Mouse (Mus musculus): ENCODE results near the gene Ces2b. TPM values are rescaled to one million over a fixed set of nuclear protein-coding genes. Genes with fewer than 3 reads are reported as not detected.

Gene Ces2b
- polyA plus RNA-seq (2014; fragmentation: Illumina TruSeq; extraction: RNeasy Lipid Tissue Mini Kit (QIAGEN cat#74804); ENCODE audit: low read depth, low replicate concordance) = 13.6 TPM

DNA sequence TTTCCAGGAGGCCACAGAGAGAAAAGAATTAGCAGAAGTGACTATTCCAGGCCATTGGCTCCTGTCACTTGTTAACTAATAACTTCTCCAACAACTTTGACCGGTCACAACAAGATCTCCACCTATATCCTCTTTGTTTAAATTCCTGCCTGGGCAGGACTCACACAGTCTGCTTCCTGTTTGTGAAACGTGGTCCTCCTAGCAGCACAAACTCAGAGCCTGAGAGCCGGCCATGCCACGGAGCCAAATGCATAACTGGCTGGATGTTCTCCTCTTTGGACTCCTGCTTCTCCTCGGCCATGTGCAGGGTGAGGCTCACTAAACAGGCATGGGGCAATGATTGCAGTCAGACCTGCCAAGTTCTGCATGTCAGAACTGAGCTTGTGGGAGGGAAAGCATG, at the start of gene Ces2b:
Gene Ces2b, plus strand, starts transcription at position 133 of the 400 bp plus-strand sequence.

DNA sequence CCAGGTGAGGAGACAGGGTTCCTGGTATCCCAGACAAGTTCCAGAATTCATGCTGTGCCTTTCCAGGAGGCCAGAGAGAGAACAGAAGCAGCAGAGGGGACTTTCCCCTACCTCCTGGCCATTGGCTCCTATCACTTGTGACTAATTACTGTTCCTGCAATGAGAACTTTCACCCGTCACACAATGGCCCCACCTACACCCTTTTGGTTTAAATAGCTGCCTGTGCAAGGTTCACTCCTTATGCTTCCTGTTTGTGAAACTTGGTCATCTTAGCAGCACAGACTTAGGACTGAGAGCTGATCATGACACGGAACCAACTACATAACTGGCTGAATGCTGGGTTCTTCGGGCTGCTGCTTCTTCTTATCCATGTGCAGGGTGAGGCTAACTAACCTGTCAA, 15.5 kb downstream of the Ces2b start, which contains the start of gene Ces2c:
Gene Ces2c, plus strand, starts transcription at position 238 of the 400 bp plus-strand sequence.

Other genes with a start within 250 kb of the Ces2b start
- 37.1 TPM for gene Pdp2, start 240.1 kb upstream of the Ces2b start, polyA plus RNA-seq (2014; fragmentation: Illumina TruSeq; extraction: RNeasy Lipid Tissue Mini Kit (QIAGEN cat#74804); ENCODE audit: low read depth, low replicate concordance)
- gene Cdh16, start 207.2 kb upstream of the Ces2b start, polyA plus RNA-seq (2014; fragmentation: Illumina TruSeq; extraction: RNeasy Lipid Tissue Mini Kit (QIAGEN cat#74804); ENCODE audit: low read depth, low replicate concordance) = 364 TPM
- gene Rrad, start 200.2 kb upstream of the Ces2b start, polyA plus RNA-seq (2014; fragmentation: Illumina TruSeq; extraction: RNeasy Lipid Tissue Mini Kit (QIAGEN cat#74804); ENCODE audit: low read depth, low replicate concordance) = not detected
- 1.2 TPM for gene Ciao2b, start 189.6 kb upstream of the Ces2b start, polyA plus RNA-seq (2014; fragmentation: Illumina TruSeq; extraction: RNeasy Lipid Tissue Mini Kit (QIAGEN cat#74804); ENCODE audit: low read depth, low replicate concordance)
- not detected for gene Ces2a, start 97.6 kb upstream of the Ces2b start, polyA plus RNA-seq (2014; fragmentation: Illumina TruSeq; extraction: RNeasy Lipid Tissue Mini Kit (QIAGEN cat#74804); ENCODE audit: low read depth, low replicate concordance)
- 95.0 TPM for gene Ces2c, start 15.5 kb downstream of the Ces2b start, polyA plus RNA-seq (2014; fragmentation: Illumina TruSeq; extraction: RNeasy Lipid Tissue Mini Kit (QIAGEN cat#74804); ENCODE audit: low read depth, low replicate concordance)
- 12.1 TPM for gene Ces2e, start 94.7 kb downstream of the Ces2b start, polyA plus RNA-seq (2014; fragmentation: Illumina TruSeq; extraction: RNeasy Lipid Tissue Mini Kit (QIAGEN cat#74804); ENCODE audit: low read depth, low replicate concordance)
- 0.20 TPM for gene Ces2f, start 115.8 kb downstream of the Ces2b start, polyA plus RNA-seq (2014; fragmentation: Illumina TruSeq; extraction: RNeasy Lipid Tissue Mini Kit (QIAGEN cat#74804); ENCODE audit: low read depth, low replicate concordance)
- 8.8 TPM for gene Ces2g, start 130.1 kb downstream of the Ces2b start, polyA plus RNA-seq (2014; fragmentation: Illumina TruSeq; extraction: RNeasy Lipid Tissue Mini Kit (QIAGEN cat#74804); ENCODE audit: low read depth, low replicate concordance)
- gene Ces2h, start 169.3 kb downstream of the Ces2b start, polyA plus RNA-seq (2014; fragmentation: Illumina TruSeq; extraction: RNeasy Lipid Tissue Mini Kit (QIAGEN cat#74804); ENCODE audit: low read depth, low replicate concordance) = 0.28 TPM
- not detected for gene Ces3a, start 217.0 kb downstream of the Ces2b start, polyA plus RNA-seq (2014; fragmentation: Illumina TruSeq; extraction: RNeasy Lipid Tissue Mini Kit (QIAGEN cat#74804); ENCODE audit: low read depth, low replicate concordance)

All from kidney, adult 10 weeks (tissue).